Mouse (Mus musculus): ENCODE results near the gene C1qb.

- TF ChIP-seq POLR2A (IDR thresholded peaks at IDR 0.05; ENCODE audit: insufficient read depth, low read depth, low read length) (no peak), CTCF (IDR thresholded peaks at IDR 0.05; ENCODE audit: insufficient read depth, low read depth, low read length) (no peak)
Measured at GRCm38 (mm10) chr4:136898637-136899036, 12.7 kb upstream of the C1qb start, which contains the start of gene C1qa.

Measured in olfactory bulb, adult 2 months (tissue).